Mouse (Mus musculus): ENCODE measurements around the gene Bag1. TPM values are rescaled to one million over a fixed set of nuclear protein-coding genes. Genes with fewer than 3 reads are reported as not detected.

Bag1 gene
- polyA plus RNA-seq, 1 experiment from 2014 or later: 225 TPM

GRCm38 (mm10) chr4:40971744-40972143, 23.6 kb upstream of the Bag1 start:
- H3K4me3 ChIP-seq (ENCODE audit: low read depth, low read length): peak overlapping the region; percentile 98
- peak overlapping the region; percentile 84 for H3K4me2 ChIP-seq

GRCm38 (mm10) chr4:40970842-40971701, 23.0 kb upstream of the Bag1 start, which contains the start of gene Nfx1:
TSS of gene Nfx1 (plus strand) at chr4:40970906.
- ATAC-seq (replicated peaks; ENCODE audit: low FRiP score) (peak; percentile 92), DNase-seq (ENCODE audit: low spot score) (peak; percentile 95)
- peak within 1 kb of the TSS; percentile 96 for H3K27ac ChIP-seq (ENCODE audit: low read depth, low read length)
- no peaks in the 10 kb centered on the region for H3K9me3 ChIP-seq (ENCODE audit: control insufficient read depth, low read length)
- peak within 1 kb of the TSS; percentile 81 for H3K9ac ChIP-seq (ENCODE audit: low read depth, low read length)
- H3K4me2 ChIP-seq: peak within 1 kb of the TSS; percentile 84
- peaks cover 3% of the 10 kb centered on the region for H3K36me3 ChIP-seq (ENCODE audit: control insufficient read depth, insufficient read depth, low read length)
- peaks cover 21% of the 10 kb centered on the region for H3K4me1 ChIP-seq (replicated peaks; ENCODE audit: control insufficient read depth, insufficient read depth, low read length)
- no peaks in the 10 kb centered on the region for H3K27me3 ChIP-seq (replicated peaks; ENCODE audit: control insufficient read depth, insufficient read depth, low read length)
- WGBS: 1% methylated on average over 85 of the region's 85 CpGs
- peak within 1 kb of the TSS; percentile 98 for H3K4me3 ChIP-seq (ENCODE audit: low read depth, low read length)

More at GRCm38 (mm10) chr4:40971744-40972143, 23.6 kb upstream of the Bag1 start:
- Histone ChIP-seq H3K4me1 (replicated peaks; ENCODE audit: control insufficient read depth, insufficient read depth, low read length) (peaks cover 21% of the 10 kb centered on the region), H3K36me3 (ENCODE audit: control insufficient read depth, insufficient read depth, low read length) (peaks cover 3% of the 10 kb centered on the region), H3K27me3 (replicated peaks; ENCODE audit: control insufficient read depth, insufficient read depth, low read length) (no peaks in the 10 kb centered on the region), H3K27ac (ENCODE audit: low read depth, low read length) (peak overlapping the region; percentile 96), H3K9ac (ENCODE audit: low read depth, low read length) (peak overlapping the region; percentile 81), H3K9me3 (ENCODE audit: control insufficient read depth, low read length) (no peaks in the 10 kb centered on the region)
- 19% methylated on average over 13 of the region's 13 CpGs for WGBS
- no peak for ATAC-seq (replicated peaks; ENCODE audit: low FRiP score)
- DNase-seq (ENCODE audit: low spot score): peak; percentile 64

GRCm38 (mm10) chr4:40970592-40970841, 22.4 kb upstream of the Bag1 start:
- H3K36me3 ChIP-seq (ENCODE audit: control insufficient read depth, insufficient read depth, low read length): peaks cover 8% of the 10 kb centered on the region
- ATAC-seq (replicated peaks; ENCODE audit: low FRiP score): peak; percentile 49
- no peaks in the 10 kb centered on the region for H3K27me3 ChIP-seq (replicated peaks; ENCODE audit: control insufficient read depth, insufficient read depth, low read length)
- peak overlapping the region; percentile 98 for H3K4me3 ChIP-seq (ENCODE audit: low read depth, low read length)
- DNase-seq (ENCODE audit: low spot score): no peak
- peak overlapping the region; percentile 84 for H3K4me2 ChIP-seq
- no peaks in the 10 kb centered on the region for H3K9me3 ChIP-seq (ENCODE audit: control insufficient read depth, low read length)
- peak overlapping the region; percentile 81 for H3K9ac ChIP-seq (ENCODE audit: low read depth, low read length)
- peaks cover 21% of the 10 kb centered on the region for H3K4me1 ChIP-seq (replicated peaks; ENCODE audit: control insufficient read depth, insufficient read depth, low read length)
- under 1% methylated on average over 15 of the region's 16 CpGs for WGBS
- H3K27ac ChIP-seq (ENCODE audit: low read depth, low read length): peak overlapping the region; percentile 96

- peaks cover 21% of the 10 kb centered on the region for H3K4me1 ChIP-seq (replicated peaks; ENCODE audit: control insufficient read depth, insufficient read depth, low read length)
- 12% methylated on average over 10 of the region's 13 CpGs for WGBS
- H3K9ac ChIP-seq (ENCODE audit: low read depth, low read length): peak overlapping the region; percentile 81
- peak overlapping the region; percentile 84 for H3K4me2 ChIP-seq
- peaks cover 8% of the 10 kb centered on the region for H3K36me3 ChIP-seq (ENCODE audit: control insufficient read depth, insufficient read depth, low read length)
- peak overlapping the region; percentile 98 for H3K4me3 ChIP-seq (ENCODE audit: low read depth, low read length)
- peak overlapping the region; percentile 96 for H3K27ac ChIP-seq (ENCODE audit: low read depth, low read length)
- DNase-seq (ENCODE audit: low spot score) (no peak), ATAC-seq (replicated peaks; ENCODE audit: low FRiP score) (peak; percentile 14; the same call in 1 of the 2 replicates)
- no peaks in the 10 kb centered on the region for H3K27me3 ChIP-seq (replicated peaks; ENCODE audit: control insufficient read depth, insufficient read depth, low read length)
- no peaks in the 10 kb centered on the region for H3K9me3 ChIP-seq (ENCODE audit: control insufficient read depth, low read length)
Measured at GRCm38 (mm10) chr4:40969781-40970591, 21.9 kb upstream of the Bag1 start.

- ATAC-seq (replicated peaks; ENCODE audit: low FRiP score): no peak
- Histone ChIP-seq H3K9me3 (ENCODE audit: control insufficient read depth, low read length) (no peaks in the 10 kb centered on the region), H3K27me3 (replicated peaks; ENCODE audit: control insufficient read depth, insufficient read depth, low read length) (no peaks in the 10 kb centered on the region), H3K4me3 (ENCODE audit: low read depth, low read length) (peak overlapping the region; percentile 98; the same call in 1 of the 2 replicates), H3K9ac (ENCODE audit: low read depth, low read length) (no peak overlapping the region), H3K4me2 (no peak overlapping the region), H3K36me3 (ENCODE audit: control insufficient read depth, insufficient read depth, low read length) (peaks cover 8% of the 10 kb centered on the region), H3K27ac (ENCODE audit: low read depth, low read length) (no peak overlapping the region), H3K4me1 (replicated peaks; ENCODE audit: control insufficient read depth, insufficient read depth, low read length) (peaks cover 21% of the 10 kb centered on the region)
- 70% methylated on average over 4 of the region's 4 CpGs for WGBS
- no peak for DNase-seq (ENCODE audit: low spot score)
Measured at GRCm38 (mm10) chr4:40969161-40969560, 21.1 kb upstream of the Bag1 start.

- H3K4me1 ChIP-seq (replicated peaks; ENCODE audit: control insufficient read depth, insufficient read depth, low read length): no peaks in the 10 kb centered on the region
- DNase-seq (ENCODE audit: low spot score) (no peak), ATAC-seq (replicated peaks; ENCODE audit: low FRiP score) (no peak)
- no peak overlapping the region for H3K4me3 ChIP-seq (ENCODE audit: low read depth, low read length)
- WGBS: 88% methylated on average over 3 of the region's 3 CpGs
- H3K27ac ChIP-seq (ENCODE audit: low read depth, low read length): no peak overlapping the region
- no peak overlapping the region for H3K4me2 ChIP-seq
- H3K9me3 ChIP-seq (ENCODE audit: control insufficient read depth, low read length): no peaks in the 10 kb centered on the region
- H3K27me3 ChIP-seq (replicated peaks; ENCODE audit: control insufficient read depth, insufficient read depth, low read length): no peaks in the 10 kb centered on the region
- H3K9ac ChIP-seq (ENCODE audit: low read depth, low read length): no peak overlapping the region
- peaks cover 34% of the 10 kb centered on the region for H3K36me3 ChIP-seq (ENCODE audit: control insufficient read depth, insufficient read depth, low read length)
Measured at GRCm38 (mm10) chr4:40963536-40963935, 15.4 kb upstream of the Bag1 start.

GRCm38 (mm10) chr4:40955942-40956341, 7.8 kb upstream of the Bag1 start:
- Histone ChIP-seq H3K9me3 (ENCODE audit: control insufficient read depth, low read length) (no peaks in the 10 kb centered on the region), H3K4me1 (replicated peaks; ENCODE audit: control insufficient read depth, insufficient read depth, low read length) (0 out of 2 replicates have a peak, but pooled peaks cover 3% of the 10 kb centered on the region), H3K4me2 (no peak overlapping the region), H3K27me3 (replicated peaks; ENCODE audit: control insufficient read depth, insufficient read depth, low read length) (no peaks in the 10 kb centered on the region), H3K36me3 (ENCODE audit: control insufficient read depth, insufficient read depth, low read length) (peaks cover 44% of the 10 kb centered on the region), H3K9ac (ENCODE audit: low read depth, low read length) (no peak overlapping the region), H3K27ac (ENCODE audit: low read depth, low read length) (no peak overlapping the region), H3K4me3 (ENCODE audit: low read depth, low read length) (no peak overlapping the region)
- DNase-seq (ENCODE audit: low spot score) (no peak), ATAC-seq (replicated peaks; ENCODE audit: low FRiP score) (peak; percentile 65; the same call in 1 of the 2 replicates)
- WGBS: 51% methylated on average over 6 of the region's 6 CpGs

- Histone ChIP-seq H3K4me3 (ENCODE audit: low read depth, low read length) (no peak overlapping the region), H3K27ac (ENCODE audit: low read depth, low read length) (no peak overlapping the region), H3K9ac (ENCODE audit: low read depth, low read length) (no peak overlapping the region), H3K27me3 (replicated peaks; ENCODE audit: control insufficient read depth, insufficient read depth, low read length) (no peaks in the 10 kb centered on the region), H3K4me2 (no peak overlapping the region), H3K36me3 (ENCODE audit: control insufficient read depth, insufficient read depth, low read length) (peaks cover 31% of the 10 kb centered on the region), H3K9me3 (ENCODE audit: control insufficient read depth, low read length) (no peaks in the 10 kb centered on the region), H3K4me1 (replicated peaks; ENCODE audit: control insufficient read depth, insufficient read depth, low read length) (peaks cover 11% of the 10 kb centered on the region)
- 0 out of 2 replicates have a peak, but pooled peaks have one; percentile 51 for ATAC-seq (replicated peaks; ENCODE audit: low FRiP score)
- 76% methylated on average over 1 of the region's 1 CpGs for WGBS
- no peak for DNase-seq (ENCODE audit: low spot score)
Measured at GRCm38 (mm10) chr4:40953521-40953920, 5.4 kb upstream of the Bag1 start.
